Mouse (Mus musculus) frontal cortex, adult 2 months (tissue): ENCODE results near the gene Ptchd4. TPM values are rescaled to one million over a fixed set of nuclear protein-coding genes. Genes with fewer than 3 reads are reported as not detected.

Experiments
- DNase-seq, 2 experiments: peaks; one replicate each; pipeline ENCODE4 v3.0.0; 2022; ENCODE audit warnings: low spot score in 1 of 2; ENCODE audit errors: extremely low spot score in 1 of 2
- polyA plus RNA-seq: library from polyadenylated mRNA; depleted of rRNA; stranded (reverse); fragments of >200 nt; gene quantifications from 2 replicates; pipeline ENCODE4 v1.2.3, GENCODE M21; 2012

Ptchd4 gene
- polyA plus RNA-seq, 1 experiment: 1.8 TPM

GRCm38 (mm10) chr17:42395299-42395698, 79.6 kb downstream of the Ptchd4 start:
- no peak for DNase-seq

GRCm38 (mm10) chr17:42418449-42418848, 102.7 kb downstream of the Ptchd4 start:
- no peak for DNase-seq

GRCm38 (mm10) chr17:42427961-42428360, 112.2 kb downstream of the Ptchd4 start:
- peak; percentile 57 to 76 for DNase-seq

GRCm38 (mm10) chr17:42430380-42430779, 114.6 kb downstream of the Ptchd4 start:
- peak in 1 of 2 experiments; percentile 27 for DNase-seq

- DNase-seq: no peak
These were observed 136.5 kb downstream of the Ptchd4 start for GRCm38 (mm10) chr17:42452235-42452634.

GRCm38 (mm10) chr17:42456441-42456840, 140.7 kb downstream of the Ptchd4 start:
- DNase-seq: no peak

GRCm38 (mm10) chr17:42462726-42463125, 147.0 kb downstream of the Ptchd4 start:
- peak; percentile 46 to 65 for DNase-seq

GRCm38 (mm10) chr17:42480173-42480991, 164.6 kb downstream of the Ptchd4 start:
- DNase-seq: no peak

- DNase-seq: peak in 1 of 2 experiments; percentile 30
These were observed 193.9 kb downstream of the Ptchd4 start for GRCm38 (mm10) chr17:42509356-42510262.

- DNase-seq: no peak
These were observed 214.4 kb downstream of the Ptchd4 start for GRCm38 (mm10) chr17:42530147-42530546.

GRCm38 (mm10) chr17:42549578-42549977, 233.8 kb downstream of the Ptchd4 start:
- DNase-seq: peak; percentile 27 to 50
